Mouse (Mus musculus) heart, postnatal 0 days (tissue): ENCODE results near the gene Runx3.

Experiments used
- CTCF ChIP-seq: IDR thresholded peaks from 2 replicates; pipeline ENCODE4 v1.5.1; 2016; ENCODE audit warnings: antibody characterized with exemption, control low read depth, low read depth
- EP300 ChIP-seq: IDR thresholded peaks from 2 replicates; pipeline ENCODE4 v1.6.1; 2016; ENCODE audit warnings: antibody characterized with exemption, low read depth

- TF ChIP-seq EP300: no peak
- TF ChIP-seq CTCF: no peak
Observed at GRCm38 (mm10) chr4:135191185-135191584, 70.7 kb downstream of the Runx3 start.
